Mouse (Mus musculus) erythroblast, embryonic 14.5 days (primary cell): Measurements from ENCODE around the gene Kdm5b.
"Not testable (repeated sequence)": the region's sequence is repeated elsewhere in the genome, so short reads cannot be mapped to it uniquely, and the experiment has no call there.

Source experiments
- GATA1 ChIP-seq: IDR thresholded peaks from 2 replicates; pipeline ENCODE4 v1.6.1; 2012; ENCODE audit warnings: low read length, inconsistent platforms, mixed read lengths
- TAL1 ChIP-seq: IDR thresholded peaks from 3 replicates; pipeline ENCODE4 v1.6.1; 2012; ENCODE audit warnings: low read length, inconsistent platforms, mixed read lengths

GRCm38 (mm10) chr1:134517841-134518240, 42.1 kb upstream of the Kdm5b start:
- TF ChIP-seq TAL1, GATA1: not testable (repeated sequence)
